Mouse (Mus musculus) layer of hippocampus, postnatal 36 days (tissue): ENCODE data around the gene Pex16. TPM values are rescaled to one million over a fixed set of nuclear protein-coding genes. Genes with fewer than 3 reads are reported as not detected.
A peak's percentile ranks its signal among the peaks of the same experiment; 100 is the strongest.
"Not testable (repeated sequence)": the region's sequence is repeated elsewhere in the genome, so short reads cannot be mapped to it uniquely, and the experiment has no call there.

ENCODE experiments used
- DNase-seq, 2 experiments: peaks; one replicate each; pipeline ENCODE4 v3.0.0; 2022
- total RNA-seq, 2 experiments: library from RNA; stranded (reverse); gene quantifications; 2 replicates each; pipeline ENCODE4 v1.2.3; 2021

Pex16 gene
- total RNA-seq, 2 experiments from 2014 or later, result 32.5 to 39.0 TPM

DNA sequence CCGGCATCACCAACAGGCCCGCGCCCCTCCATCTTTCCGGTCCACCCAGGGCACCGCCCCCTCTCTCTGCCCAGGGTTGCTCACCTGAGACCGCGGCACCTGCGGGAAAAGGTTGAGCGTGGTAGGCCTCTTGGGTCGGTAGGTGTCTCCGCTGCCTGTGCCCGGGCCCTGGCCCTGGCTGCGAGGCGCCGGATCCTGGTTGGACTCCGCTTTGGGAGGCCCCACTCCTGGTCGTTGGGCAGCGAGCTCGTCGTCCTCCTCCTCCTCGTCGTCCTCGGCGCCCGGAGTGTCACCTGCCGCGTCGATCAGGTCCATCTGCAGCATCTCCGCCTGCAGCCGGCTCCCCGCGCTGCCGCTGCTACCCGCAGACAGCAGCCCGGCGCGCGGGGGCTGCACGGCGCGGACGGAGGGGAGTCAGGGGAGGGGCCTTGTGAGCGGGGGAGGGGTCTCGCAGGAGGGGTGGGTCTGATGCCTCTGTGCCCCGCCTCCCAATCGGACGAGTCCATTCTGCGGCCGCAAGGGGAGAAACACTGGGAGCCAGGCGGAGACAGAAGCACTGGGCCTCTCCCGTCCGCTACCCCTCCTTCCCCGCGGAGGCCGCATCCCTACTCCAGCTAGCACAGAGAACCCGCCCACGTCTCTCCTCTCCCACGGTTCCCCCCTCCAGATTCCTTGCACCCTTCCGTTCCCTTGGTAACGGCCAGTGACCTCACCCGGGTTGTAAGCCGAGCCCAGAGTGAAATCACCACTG lies 14.6 kb downstream of the Pex16 start:
- peak; percentile 89 to 94 for DNase-seq

DNA sequence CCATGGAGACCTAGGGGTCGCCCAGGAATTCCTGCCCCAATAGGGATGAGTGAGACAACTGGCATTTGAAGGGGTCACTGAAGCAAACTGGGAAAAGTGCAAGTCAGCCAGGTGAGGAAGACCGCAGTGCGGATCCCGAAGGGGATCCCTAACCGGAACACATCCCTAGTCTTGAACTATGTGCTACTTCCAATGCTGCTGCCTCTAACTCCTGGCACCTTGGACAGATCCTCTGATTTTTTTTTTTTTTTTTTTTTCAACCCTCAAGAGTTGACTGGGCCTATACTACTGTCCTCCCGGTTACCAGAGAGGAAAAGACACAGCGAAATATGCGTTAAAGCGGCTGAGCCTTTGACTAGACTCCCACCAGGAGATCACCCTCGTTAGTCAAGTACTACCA lies 15.2 kb downstream of the Pex16 start:
- no peak for DNase-seq

DNA sequence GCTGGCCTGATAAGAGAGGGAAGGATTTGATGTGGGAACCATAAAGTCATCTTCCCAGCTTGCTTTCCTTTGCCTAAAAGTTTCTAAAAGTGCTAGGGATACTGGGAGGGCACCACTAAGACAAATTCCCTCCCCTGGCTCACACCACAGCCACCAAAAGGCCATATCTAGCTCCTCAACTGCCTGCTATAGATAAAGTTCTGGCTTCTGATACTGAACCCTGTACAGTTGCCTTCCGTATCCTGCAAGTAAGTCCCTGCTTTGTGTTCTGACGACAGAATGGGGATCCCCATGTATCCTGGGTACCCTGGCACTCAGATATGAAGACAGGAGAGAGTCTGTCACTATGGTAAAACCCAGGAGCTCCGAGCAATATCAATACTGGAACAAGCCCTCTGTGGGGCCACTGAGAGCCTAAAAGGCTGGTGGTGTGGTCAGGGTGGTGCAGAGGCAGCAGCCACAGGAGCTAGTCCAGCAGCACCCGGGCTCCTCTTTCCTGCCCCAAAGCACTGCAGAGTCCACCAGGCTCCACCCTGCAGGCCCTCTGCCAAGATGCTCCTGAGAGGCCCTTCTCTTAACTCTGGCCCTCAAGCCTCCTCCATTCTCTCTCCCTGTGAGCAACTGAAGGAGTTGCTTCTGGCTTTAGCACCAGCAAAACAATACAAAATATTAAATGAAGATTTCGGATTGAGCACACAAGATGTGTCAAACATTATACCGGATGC lies 15.9 kb downstream of the Pex16 start:
- no peak for DNase-seq

DNA sequence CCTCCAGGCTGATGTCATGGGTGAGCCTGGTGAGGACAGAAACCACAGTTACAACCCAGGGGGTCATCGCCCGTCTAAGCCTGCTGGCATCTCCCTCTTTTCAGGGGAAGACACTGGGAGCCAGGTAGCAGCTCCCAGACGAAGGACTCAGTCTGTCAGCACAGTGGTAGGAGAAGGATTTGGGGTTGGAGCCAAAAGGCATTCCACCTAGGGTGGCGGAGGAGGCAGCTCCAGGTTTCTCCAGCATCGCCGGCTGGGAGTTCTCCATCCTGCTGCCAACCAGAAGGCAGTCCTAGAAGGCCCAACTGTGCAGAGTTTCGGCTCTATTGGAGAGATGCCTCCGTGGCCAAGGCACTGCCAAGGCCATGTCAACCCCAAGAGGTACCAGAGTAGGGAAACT lies 16.6 kb downstream of the Pex16 start:
- DNase-seq, result peak in 1 of 2 experiments; percentile 52

DNA sequence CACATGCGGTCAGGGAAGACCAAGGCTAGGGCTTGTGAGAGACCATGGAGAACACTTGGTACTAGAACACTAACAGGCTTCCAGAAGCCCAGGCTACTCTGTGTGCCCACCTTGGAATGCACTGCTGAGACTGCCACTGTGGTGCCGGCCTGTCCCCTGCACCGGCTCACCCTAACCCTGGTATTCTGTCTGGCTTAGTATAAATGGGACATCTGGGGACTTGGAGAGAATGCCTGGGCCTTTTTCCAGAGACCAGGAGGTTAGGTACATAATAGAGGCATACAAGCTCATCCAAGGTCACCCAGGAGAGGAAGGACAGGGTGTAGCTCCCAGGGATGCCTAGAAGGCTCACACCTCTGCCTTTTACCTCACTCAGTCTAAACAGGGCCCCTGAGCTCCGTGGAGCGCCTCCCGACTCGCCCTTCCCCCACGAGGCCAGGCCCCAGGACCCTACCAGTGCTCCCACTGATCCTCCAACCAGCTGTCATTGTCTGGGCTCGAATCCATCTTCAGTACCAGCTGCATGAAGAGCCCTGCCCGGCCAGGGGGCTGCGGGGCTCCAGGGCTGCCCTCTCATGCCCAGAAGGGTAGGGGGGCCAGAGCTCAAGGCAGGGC lies 17.3 kb downstream of the Pex16 start:
- DNase-seq, result no peak

DNA sequence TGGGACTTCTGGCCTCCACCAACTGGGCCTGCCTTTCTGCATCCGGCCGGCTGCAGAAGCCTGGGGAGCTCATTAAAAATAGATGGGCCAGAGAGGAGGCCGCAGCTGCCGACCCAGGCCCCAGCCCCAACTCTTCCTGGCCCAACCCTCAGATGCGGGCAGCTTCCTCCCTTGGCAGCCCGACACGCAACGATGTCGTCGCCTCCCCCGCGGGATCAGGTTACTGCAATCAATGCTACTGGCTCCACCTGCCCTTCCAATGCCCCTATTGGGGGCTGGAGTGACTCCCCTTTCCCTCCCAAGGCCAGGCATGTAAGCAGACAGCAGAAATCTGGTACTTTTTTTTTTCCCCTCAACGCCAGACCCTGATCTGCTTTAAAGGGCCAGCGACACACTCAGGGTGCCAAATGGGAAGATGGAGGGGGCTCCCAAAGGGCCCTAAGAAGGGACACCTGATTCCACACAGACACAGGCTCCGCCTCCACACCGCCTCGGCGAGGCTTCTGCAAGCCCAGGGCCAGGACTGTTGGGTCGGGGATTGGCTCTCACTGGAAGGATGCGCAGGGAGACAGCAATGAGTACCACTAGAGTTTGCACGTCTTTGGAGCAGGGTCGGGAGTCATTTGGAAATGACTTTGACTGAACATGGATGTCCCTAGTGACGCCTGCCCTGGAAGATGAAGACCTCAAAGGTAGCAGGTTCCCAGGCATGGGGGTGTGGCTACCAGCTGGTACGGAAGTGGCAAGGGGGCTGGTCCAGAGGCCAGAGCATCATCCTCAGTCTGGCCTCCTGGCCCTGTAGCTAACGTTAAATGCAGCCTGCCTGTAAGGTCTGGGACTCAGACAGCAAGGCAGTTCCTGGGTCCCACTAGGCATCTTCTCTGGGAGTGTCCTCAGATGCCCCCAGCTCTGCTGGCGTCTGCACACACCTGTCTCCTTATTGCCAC lies 18.1 kb downstream of the Pex16 start:
- DNase-seq, result no peak

DNA sequence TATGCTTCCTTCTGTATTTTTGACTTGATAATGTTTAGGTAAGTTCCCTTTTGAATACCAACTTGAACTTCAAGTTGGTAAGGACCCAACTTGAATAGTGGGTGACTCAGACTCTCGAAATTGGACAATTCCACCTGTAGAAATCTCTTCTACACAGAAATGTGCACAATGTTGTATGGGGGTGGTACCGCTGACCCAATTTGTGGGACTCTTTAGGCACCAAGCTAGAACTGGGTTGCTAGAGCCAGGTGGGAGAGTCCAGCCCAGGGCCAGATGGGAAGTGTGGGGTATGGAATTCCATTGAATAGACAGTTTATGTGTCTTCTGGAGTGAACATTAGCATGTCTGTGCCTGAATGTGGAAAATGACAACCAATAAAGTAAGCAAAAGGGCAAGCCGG lies 21.1 kb downstream of the Pex16 start:
- no peak for DNase-seq

DNA sequence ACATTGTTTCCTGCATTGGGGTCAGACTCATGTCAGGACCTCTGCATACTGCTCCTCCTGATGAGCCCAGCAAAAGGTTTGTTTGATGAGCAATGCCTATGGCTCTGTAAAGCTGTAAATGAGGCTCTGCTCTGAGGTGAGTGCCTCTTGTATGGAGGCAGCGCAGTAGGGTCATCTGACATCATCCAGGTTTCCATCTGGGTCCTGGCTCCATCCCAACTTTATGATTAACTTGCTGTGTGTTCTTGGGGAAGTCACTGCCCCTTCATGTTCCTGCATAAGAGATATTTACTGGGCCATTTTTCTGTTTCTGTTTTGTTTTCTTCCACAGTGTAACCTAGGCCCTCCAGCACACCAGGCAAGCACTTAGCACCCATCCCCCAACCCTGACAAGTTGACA lies 23.0 kb downstream of the Pex16 start:
- DNase-seq, result no peak

DNA sequence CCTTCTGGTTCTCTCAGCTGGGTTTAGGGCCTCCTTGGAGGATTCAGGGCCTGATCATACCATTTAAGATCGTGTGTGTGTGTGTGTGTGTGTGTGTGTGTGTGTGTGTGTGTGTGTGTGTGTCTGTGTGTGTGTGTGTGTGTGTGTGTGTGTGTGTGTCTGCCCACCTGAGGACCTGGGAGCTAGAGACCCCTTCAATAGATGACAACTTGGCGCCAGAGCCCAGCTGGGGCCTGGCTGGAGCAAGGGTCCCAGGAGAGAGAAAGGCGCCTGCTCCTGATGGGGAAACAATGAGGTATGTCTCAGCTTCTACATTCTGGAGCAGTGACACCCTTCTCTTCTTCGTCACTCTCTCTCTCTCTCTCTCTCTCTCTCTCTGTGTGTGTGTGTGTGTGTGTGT lies 25.4 kb downstream of the Pex16 start:
- not testable (repeated sequence) for DNase-seq

DNA sequence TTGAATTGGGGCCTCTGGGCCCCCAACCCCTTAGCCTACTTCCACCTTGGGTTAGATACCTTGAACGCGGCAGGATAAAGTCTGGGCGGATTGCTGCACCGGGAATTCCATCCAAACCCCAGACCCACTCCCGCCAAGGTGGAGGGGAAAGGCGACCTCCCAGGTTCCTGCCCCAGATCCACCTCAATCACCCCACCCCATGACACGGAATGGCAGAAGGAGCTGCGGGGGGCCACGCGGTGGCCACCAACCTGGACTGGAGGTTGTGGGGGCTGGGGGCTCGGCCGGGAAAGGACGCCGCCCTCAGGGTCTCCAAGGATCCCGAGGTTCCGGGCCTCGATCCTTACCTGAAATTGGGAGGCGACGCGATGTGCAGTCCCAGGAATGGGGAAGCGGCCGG lies 26.2 kb downstream of the Pex16 start:
- no peak for DNase-seq

DNA sequence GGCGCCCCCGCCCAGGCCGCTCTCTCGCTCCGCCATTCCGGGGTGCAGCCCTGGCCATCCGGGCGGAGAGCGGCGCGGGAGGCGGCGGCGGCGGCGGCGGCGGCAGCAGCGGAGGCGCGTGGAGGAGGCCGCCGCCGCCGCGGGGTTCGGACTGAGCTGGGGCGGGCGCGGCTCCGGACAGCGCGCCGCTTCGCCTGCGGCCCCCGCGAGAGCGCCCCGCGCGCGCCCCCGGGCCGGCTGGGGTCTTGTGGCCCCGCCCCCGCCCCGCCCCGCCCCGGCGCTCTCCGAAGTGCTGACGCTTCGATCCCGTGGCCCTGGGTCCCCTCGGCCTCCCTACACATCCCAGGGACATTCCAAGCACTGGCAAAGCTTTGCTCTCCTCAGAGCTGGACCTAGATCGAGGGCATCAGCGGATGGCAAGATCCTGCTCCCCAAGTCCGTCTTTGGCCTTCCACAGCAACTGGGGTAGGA lies 26.6 kb downstream of the Pex16 start, which contains the start of gene Mapk8ip1:
TSS of gene Mapk8ip1 (minus strand) at position 173 of the 471 bp plus-strand sequence.
- DNase-seq, result no peak

DNA sequence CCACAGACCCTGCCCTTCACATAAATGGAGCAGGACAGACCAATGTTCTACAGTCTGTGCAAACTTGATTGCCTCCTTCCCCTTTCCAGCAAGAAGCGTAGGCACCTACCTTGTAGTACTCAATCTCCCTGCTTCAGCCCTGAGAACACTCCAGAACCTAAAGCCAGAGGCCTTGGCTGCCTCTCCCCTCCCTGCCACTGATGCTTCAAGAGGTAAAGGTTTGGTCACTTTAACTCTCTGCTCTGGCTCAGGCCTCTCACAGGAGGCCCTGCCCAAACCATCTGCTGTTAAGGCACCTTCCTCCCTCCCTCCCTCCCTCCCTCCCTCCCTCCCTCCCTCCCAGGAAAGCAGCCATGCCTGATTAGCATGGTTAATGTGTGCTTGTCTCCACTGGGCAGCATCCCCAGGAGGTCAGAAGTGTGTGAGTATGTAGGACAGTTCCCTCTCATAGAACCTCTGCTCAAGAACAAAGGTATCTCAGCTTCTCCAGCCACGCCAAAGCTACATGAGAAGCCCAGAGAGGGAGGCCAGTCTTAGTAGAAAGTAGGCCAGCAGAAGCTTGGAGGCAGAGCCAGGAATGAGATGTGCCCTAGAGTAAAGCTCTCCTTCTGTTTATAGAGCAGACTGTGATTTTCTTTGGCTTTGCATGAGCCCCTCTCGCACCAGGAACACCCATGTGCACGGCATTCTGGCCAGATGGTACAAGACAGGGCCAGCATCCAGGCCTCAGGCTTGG lies 28.3 kb downstream of the Pex16 start:
- no peak for DNase-seq

DNA sequence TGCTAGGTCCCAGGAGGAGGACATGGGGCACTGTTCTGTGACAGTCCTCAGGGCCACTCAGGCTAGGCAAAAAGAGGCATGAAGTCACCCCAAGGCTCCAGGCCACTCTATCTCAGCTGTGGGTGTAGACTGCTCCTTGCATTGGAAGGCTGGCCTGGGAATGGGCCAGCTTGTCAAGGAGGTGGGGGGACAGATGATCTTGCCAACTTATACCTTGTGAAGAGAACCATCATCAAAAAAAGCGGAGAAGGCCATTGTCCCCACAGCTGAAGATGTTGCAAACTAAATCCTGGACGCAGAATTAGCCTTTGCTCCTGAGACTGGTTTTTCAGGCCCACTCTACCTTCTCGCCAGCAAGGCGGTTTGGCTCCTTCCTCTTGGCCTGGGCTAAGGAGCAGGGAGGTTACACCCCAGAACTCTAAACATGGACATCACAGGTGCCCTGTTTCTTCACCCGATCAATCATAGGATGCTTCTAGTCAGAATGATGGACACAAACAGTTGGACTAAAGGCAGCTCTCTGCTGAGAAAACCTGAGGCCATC lies 29.4 kb downstream of the Pex16 start:
- no peak for DNase-seq

DNA sequence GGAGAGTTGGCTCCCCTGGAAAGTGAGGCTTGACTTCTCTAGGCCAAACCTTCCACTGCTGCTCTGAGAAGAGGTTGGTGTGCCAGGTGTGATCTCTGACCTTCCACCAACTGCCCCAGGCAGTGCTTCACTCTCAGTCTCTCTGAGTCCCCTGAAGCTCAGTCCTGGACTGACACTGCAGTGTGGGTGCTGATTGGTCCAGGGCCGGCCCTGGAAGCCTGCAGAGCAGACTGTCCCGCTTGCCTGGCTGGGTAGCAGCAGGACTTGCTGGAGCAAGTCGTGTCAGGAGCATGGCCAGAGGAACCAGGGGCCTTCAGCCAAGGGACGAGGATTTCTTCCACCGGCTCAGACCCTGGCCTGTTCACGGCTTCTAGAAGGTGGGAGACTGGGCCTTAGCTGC lies 30.3 kb downstream of the Pex16 start:
- no peak for DNase-seq

DNA sequence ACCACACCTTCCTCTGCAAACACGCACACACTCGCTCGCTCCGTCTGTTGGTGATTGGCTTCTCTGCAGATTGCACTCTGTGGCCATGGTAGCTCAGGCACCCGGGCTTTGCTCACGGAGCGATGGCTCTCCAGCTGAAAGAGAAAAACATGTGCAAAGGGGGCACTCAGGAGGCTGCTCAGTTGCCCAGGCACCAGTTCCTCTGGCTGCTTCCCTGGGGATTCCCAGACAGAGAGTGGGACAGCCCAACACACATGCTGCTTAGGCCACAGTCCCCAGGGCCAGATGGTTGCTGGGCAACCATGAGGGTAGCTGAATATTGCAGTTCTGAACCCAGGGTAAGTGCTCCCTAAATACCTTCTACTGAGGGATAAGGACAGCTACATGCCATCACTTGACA lies 31.2 kb downstream of the Pex16 start:
- DNase-seq, result no peak

DNA sequence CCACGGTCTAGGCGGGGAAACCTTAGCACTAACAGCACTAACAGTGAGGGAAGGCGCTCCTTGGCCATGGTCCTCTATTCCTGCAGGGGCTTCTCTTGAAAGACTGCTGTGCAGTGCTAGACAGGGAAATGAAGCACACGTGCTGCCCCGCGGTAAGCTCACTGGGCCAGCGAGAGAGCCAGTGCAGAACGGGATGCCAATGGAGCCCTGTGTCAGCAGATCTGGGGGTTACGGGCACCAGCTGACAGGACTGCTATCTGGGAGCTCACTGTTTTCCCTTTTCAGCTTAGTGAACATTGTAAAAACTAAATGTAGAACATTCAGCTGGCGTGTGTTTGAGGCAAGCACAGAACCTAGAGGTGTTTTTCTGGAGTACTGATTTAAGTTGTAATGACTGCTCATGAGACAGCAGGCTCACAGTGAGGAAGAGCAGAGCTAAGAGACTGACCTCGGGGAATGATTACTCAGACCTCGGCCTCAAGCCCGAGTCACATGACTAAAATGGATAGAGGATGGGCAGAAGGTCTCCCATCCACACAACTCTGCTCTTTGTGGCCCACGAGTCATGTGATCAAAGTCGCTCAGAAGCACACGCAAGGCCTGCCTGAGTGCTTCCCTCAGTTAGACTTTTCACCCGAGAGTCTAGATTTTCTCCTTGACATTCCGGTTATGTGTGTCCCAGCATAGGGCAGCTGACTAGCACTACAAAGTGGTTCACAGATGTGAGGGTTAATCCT lies 34.0 kb downstream of the Pex16 start:
- no peak for DNase-seq

DNA sequence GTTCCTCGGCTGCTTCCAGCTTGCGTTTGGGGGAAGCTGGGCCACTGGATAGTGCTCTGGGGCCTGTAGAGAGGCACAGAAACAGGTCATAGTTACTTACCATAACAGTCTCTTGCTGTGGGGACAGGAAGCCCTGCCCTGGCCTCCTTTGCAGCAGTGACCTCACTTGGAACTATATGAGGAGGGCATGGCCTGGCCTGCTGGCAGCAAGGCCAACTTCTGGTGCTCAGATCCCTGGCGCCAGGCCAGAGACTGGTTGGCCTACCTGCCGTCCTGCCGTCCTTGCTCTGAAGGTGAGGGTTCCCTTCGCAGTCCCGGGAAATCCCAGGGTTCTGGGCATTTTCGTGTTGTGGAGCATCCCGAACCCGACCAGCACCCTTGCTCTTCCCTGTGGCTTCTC lies 37.2 kb downstream of the Pex16 start:
- no peak for DNase-seq

DNA sequence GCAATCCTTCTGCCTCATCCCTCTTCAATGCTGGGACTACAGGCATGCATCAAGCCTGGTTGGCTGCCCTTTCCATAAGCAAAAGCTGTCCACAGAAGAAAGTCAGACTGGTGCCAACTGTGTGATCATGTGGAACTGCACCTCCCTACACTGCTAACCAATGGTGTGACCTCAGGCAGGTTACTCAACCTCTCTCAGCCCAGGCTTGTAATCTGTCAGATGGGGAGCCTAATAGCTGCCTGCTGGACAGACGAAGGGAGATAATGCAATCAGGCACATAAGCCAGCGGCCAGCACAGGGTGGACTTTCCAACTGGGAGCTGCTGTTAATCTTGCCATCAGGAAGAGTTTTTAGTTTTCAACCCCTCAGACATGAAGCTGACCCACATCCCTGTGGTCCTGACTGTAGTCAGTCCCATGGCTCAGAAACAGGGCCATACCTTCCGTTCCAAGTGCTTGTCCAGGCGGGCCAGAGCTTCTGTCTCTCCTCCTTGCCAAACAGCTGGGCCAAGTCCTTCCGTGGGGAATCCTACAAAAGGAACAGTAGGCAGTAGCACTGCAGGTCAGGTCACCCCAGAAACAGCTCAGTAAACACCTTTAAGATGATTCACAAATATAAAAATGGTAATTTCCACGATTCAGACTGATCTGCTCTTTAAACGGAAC lies 47.4 kb downstream of the Pex16 start:
- no peak for DNase-seq

DNA sequence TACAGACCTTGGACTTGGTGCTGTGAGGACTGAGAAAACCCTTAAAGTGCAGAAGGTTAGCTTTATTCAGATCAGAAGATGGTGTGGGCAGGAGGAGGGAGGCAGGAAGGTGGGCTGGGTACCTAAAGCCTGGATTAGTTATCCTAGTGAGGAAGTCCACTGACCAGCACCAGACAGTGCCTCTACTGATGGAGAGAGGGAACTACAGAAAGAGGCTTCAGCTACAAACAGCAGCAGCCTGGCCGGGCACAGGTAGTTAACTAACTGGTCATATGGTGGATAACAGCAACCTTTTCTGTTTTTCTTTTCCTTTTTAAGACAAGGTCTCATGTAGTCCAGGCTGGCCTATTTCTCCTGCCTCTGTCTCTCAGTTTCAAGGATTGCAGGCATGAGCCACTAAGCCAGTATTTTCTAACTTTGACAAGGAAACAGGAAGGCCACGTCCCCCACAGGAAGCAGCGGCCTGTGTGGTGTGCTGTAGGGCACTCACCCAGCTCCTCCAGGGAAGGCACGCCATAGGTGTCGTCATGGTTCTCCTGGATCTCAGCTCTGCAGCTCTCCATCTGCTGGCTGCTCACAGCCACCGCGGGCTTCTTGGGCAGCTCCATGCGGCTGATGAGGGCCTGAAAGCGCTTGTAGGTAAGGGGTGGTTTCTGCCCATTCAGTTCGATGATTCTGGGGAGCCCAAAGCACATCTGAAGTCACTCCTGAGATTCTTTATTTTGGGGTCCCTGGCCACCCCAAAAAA lies 48.1 kb downstream of the Pex16 start:
- DNase-seq, result no peak
